Mouse (Mus musculus) CD4-positive, CD25-positive, alpha-beta regulatory T cell, adult 2 months (primary cell): ENCODE results near the gene Corin.
A peak's percentile ranks its signal among the peaks of the same experiment; 100 is the strongest.

Experiments used
- DNase-seq: peaks from one replicate; pipeline ENCODE4 v3.0.0-alpha.2; 2012; ENCODE audit warnings: low read depth, low spot score

Corin gene

GRCm38 (mm10) chr5:72503531-72504523 is at the start of gene Corin:
Gene Corin (minus strand): TSS chr5:72504473.
- no peak for DNase-seq

GRCm38 (mm10) chr5:72551209-72551608 is 46.9 kb upstream of the Corin start:
- DNase-seq = no peak

- DNase-seq = no peak
These were observed 24.6 kb upstream of the Corin start for GRCm38 (mm10) chr5:72528896-72529295.

- DNase-seq = no peak
These were observed 9.5 kb upstream of the Corin start for GRCm38 (mm10) chr5:72513808-72514207.

- DNase-seq = peak; percentile 14
These were observed 1.5 kb upstream of the Corin start for GRCm38 (mm10) chr5:72505740-72506139.

- DNase-seq = no peak
These were observed 1.5 kb downstream of the Corin start for GRCm38 (mm10) chr5:72502778-72503177.

GRCm38 (mm10) chr5:72501763-72502162 is 2.5 kb downstream of the Corin start:
- no peak for DNase-seq

- no peak for DNase-seq
These were observed 6.0 kb downstream of the Corin start for GRCm38 (mm10) chr5:72498271-72498670.

- DNase-seq = no peak
These were observed 7.5 kb downstream of the Corin start for GRCm38 (mm10) chr5:72496756-72497155.

GRCm38 (mm10) chr5:72493906-72494305 is 10.4 kb downstream of the Corin start:
- no peak for DNase-seq

- no peak for DNase-seq
These were observed 13.0 kb downstream of the Corin start for GRCm38 (mm10) chr5:72491232-72491631.

- no peak for DNase-seq
These were observed 23.8 kb downstream of the Corin start for GRCm38 (mm10) chr5:72480456-72480855.

GRCm38 (mm10) chr5:72472317-72473009 is 31.8 kb downstream of the Corin start:
- no peak for DNase-seq

- DNase-seq = no peak
These were observed 32.5 kb downstream of the Corin start for GRCm38 (mm10) chr5:72471746-72472145.

- DNase-seq = no peak
These were observed 39.3 kb downstream of the Corin start for GRCm38 (mm10) chr5:72464932-72465331.

GRCm38 (mm10) chr5:72459374-72460112 is 44.7 kb downstream of the Corin start:
- no peak for DNase-seq

- no peak for DNase-seq
These were observed 50.6 kb downstream of the Corin start for GRCm38 (mm10) chr5:72453690-72454089.

- no peak for DNase-seq
These were observed 51.1 kb downstream of the Corin start for GRCm38 (mm10) chr5:72453176-72453575.

- DNase-seq = no peak
These were observed 51.5 kb downstream of the Corin start for GRCm38 (mm10) chr5:72452750-72453149.

- no peak for DNase-seq
These were observed 55.4 kb downstream of the Corin start for GRCm38 (mm10) chr5:72448846-72449245.

GRCm38 (mm10) chr5:72446104-72446503 is 58.2 kb downstream of the Corin start:
- DNase-seq = no peak

- DNase-seq = no peak
These were observed 60.3 kb downstream of the Corin start for GRCm38 (mm10) chr5:72443946-72444345.
